Mouse (Mus musculus): Measurements from ENCODE around the gene Sass6.
"Not testable (repeated sequence)": the region's sequence is repeated elsewhere in the genome, so short reads cannot be mapped to it uniquely, and the experiment has no call there.

- TF ChIP-seq POLR2AphosphoS2 (IDR thresholded peaks at IDR 0.05; ENCODE audit: insufficient read length, low read depth); TCF12 (IDR thresholded peaks at IDR 0.05; ENCODE audit: insufficient read depth, poor library complexity, severe bottlenecking); POLR2A (IDR thresholded peaks at IDR 0.05; ENCODE audit: insufficient read length, low read depth); MAX (IDR thresholded peaks at IDR 0.05; ENCODE audit: low read depth); MYOD1 (IDR thresholded peaks at IDR 0.05; ENCODE audit: control insufficient read depth in 1 of 3, insufficient read length in 2 of 3, low read depth in 2 of 3); CEBPB (IDR thresholded peaks at IDR 0.05; ENCODE audit: insufficient read depth, poor library complexity, severe bottlenecking); MYOG (IDR thresholded peaks at IDR 0.05; ENCODE audit: control insufficient read depth in 1 of 3, insufficient read depth in 1 of 3, insufficient read length in 2 of 3, low read depth in 2 of 3); TCF3 (IDR thresholded peaks at IDR 0.05; ENCODE audit: insufficient read length, low read depth); USF1 (IDR thresholded peaks at IDR 0.05; ENCODE audit: low read depth); E2F4 (IDR thresholded peaks at IDR 0.05; ENCODE audit: insufficient read depth); REST (IDR thresholded peaks at IDR 0.05; ENCODE audit: insufficient read depth, insufficient read length): not testable (repeated sequence)
Measured at GRCm38 (mm10) chr3:116561315-116561714, 33.5 kb upstream of the Sass6 start.
